Mouse (Mus musculus): Measurements from ENCODE around the gene Dchs1.

The Dchs1 gene

GRCm38 (mm10) chr7:105787285-105788140 is at the start of gene Dchs1:
TSS of gene Dchs1 (minus strand) at chr7:105787654.
- in situ Hi-C loops (cut with MboI, MseI): no loop called here

- in situ Hi-C loops (cut with MboI, MseI): no loop called here
These were observed 36.8 kb upstream of the Dchs1 start for GRCm38 (mm10) chr7:105824281-105824680.

GRCm38 (mm10) chr7:105818483-105818882 is 31.0 kb upstream of the Dchs1 start:
- in situ Hi-C loops (cut with MboI, MseI): loop anchor here (5.0 to 10.0 kb wide), 2 partner anchors 136 to 139 kb away; partner anchors contain the start of gene Gm4070 (in 1 of the 2)

GRCm38 (mm10) chr7:105816736-105817135 is 29.3 kb upstream of the Dchs1 start:
- in situ Hi-C loops (cut with MboI, MseI): loop anchor here (5.0 to 10.0 kb wide), 2 partner anchors 138 to 141 kb away; partner anchors contain the start of gene Gm4070 (in 1 of the 2)

DNA sequence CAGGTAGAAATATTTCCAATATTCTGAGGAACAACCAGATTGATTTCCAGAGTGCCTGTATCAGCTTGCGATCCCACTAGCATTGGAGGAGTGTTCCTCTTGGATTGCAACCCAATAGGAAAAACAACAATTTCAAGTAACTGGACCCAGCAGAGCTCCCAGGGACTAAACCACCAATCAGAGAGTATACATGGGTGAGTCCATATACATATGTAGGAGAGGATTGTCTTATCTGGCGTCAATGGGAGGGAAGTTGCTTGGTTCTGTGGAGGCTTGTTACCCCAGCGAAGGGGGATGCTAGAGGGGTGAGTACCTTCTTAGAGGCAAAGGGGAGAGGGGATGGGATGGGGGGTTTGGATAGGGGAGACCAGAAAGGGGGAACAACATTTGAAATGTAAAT is 25.9 kb upstream of the Dchs1 start:
- in situ Hi-C loops (cut with MboI, MseI): loop anchor here in 1 of 2 experiments (10.0 kb wide), 1 partner anchor 141 kb away; the partner anchor contains the start of gene Gm4070

DNA sequence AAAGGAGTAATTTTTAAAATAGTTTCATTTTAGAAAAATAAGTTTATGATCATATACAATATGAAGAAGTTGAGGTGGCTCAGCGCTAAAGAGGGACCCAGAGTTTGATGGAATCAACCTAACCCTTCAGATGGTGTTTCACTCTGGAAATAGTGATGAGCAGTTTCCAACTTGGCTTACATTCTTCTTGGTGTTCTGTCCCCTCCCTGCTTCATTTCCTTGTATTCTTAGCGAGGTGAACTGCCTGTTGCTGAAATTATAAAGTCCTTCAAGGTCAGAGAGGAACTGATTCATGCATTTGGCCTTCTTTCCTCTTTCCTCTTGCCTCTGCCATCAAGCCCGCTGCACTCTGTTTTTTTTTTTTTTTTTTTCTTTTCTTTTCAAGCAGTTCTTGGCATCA is 25.1 kb upstream of the Dchs1 start:
- in situ Hi-C loops (cut with MboI, MseI): loop anchor here in 1 of 2 experiments (10.0 kb wide), 1 partner anchor 142 kb away; the partner anchor contains the start of gene Gm4070

DNA sequence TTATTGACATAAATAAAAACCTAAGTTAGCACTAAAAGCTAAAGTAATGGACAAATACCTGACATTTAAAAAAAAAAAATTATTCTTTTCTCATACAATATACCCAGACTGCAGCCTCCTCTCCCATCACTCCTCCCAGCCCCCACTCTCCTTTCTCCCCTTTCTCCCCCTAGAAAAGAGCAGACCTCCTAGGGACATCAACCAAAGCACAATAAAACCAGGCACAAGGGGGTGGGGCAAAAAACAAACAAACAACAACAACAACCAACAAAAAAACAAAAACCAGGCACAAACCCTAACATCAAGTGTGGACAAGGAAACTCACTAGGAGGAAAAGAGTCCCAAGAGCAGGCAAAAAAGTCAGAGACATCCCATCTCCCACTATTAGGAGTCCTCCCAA is 24.1 kb upstream of the Dchs1 start:
- in situ Hi-C loops (cut with MboI, MseI): loop anchor here in 1 of 2 experiments (10.0 kb wide), 1 partner anchor 143 kb away; the partner anchor contains the start of gene Gm4070

GRCm38 (mm10) chr7:105810877-105811489 is 23.5 kb upstream of the Dchs1 start, which contains the start of gene Mrpl17:
TSS of gene Mrpl17 (minus strand) at chr7:105811099.
- in situ Hi-C loops (cut with MboI, MseI): loop anchor here in 1 of 2 experiments (10.0 kb wide), 1 partner anchor 144 kb away; the partner anchor contains the start of gene Gm4070

DNA sequence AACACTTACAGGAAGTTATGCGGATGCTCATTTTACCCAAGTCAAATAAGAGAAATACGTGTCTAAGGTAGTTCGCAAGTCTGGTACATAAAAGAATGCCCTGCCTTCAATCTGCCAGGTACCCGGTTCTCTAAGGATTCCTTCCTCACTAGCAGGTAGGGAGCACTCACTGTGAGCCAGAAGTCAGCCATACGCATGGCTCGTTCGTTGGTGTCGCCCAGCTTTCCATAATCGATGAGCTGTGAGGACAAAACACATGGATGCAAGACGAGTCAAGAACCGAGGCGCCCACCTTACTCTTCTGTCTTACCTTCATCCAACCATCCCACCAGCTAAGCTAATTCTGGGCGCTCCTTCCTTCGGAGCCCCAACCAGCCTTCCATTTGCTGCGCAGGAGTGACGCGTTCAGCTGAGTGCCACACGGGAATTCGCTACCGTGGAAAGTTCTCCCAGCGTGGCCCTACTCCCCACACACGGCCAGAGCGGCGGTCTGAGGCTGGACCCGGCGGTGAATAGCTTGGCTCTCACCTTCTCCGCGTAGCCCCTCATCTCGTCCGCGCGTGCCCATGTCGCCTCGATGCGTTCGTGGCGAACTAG is 22.9 kb upstream of the Dchs1 start:
- in situ Hi-C loops (cut with MboI, MseI): loop anchor here in 1 of 2 experiments (10.0 kb wide), 1 partner anchor 144 kb away; the partner anchor contains the start of gene Gm4070

DNA sequence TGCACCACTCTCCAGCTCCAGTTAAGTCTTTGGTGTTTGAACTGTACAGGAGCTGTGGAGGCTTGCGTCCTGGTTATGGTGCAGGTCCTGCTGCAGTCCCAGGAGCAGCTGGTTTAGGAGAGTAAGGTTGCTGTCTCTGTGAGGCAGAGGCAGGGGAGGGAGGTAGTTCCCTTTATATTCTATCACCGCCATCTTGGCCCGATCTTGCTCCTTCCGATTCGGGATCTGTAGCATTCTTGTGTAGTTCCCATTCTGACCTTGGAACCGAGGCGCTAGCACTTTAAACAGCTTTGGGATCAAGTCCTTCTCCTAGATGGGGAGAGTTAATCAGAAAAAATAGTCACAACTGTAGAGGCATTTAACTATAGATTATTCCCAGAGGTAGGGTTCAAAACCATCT is 22.4 kb upstream of the Dchs1 start:
- in situ Hi-C loops (cut with MboI, MseI): loop anchor here (5.0 to 10.0 kb wide), 4 partner anchors 58 to 168 kb away; partner anchors contain the start of genes Arfip2 (in 1 of the 2), Gm4070 (in 1 of the 2), Gm45799 (in 1 of the 2) and Ilk (in 1 of the 2)

DNA sequence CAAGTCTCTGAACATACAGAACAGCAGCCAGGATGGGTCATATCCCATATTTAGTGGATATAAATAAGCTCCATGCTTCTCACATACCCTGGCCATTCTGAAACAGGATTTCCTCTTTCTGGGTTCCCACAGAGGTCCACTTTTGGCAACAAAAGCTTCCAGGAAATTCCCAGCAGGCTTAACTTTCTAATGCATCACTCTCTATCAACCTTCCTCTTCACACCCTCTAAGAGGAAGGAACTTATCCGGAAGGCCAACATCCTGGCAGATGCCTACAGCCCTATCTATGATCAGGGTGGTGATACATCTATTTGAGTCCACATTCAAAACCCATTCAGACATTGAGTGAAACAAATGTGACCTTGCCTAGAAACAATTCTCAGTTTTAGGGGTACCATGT is 20.9 kb upstream of the Dchs1 start:
- in situ Hi-C loops (cut with MboI, MseI): loop anchor here (5.0 kb wide), 3 partner anchors 56 to 166 kb away; partner anchors contain the start of genes Arfip2 (in 1 of the 2), Gm45799 (in 1 of the 2), Ilk (in 1 of the 2) and Rrp8 (in 1 of the 2)

- in situ Hi-C loops (cut with MboI, MseI): loop anchor here (5.0 kb wide), 3 partner anchors 54 to 164 kb away; partner anchors contain the start of genes Arfip2 (in 1 of the 2), Gm45799 (in 1 of the 2), Ilk (in 1 of the 2) and Rrp8 (in 1 of the 2)
These were observed 19.3 kb upstream of the Dchs1 start for GRCm38 (mm10) chr7:105806716-105807115.

DNA sequence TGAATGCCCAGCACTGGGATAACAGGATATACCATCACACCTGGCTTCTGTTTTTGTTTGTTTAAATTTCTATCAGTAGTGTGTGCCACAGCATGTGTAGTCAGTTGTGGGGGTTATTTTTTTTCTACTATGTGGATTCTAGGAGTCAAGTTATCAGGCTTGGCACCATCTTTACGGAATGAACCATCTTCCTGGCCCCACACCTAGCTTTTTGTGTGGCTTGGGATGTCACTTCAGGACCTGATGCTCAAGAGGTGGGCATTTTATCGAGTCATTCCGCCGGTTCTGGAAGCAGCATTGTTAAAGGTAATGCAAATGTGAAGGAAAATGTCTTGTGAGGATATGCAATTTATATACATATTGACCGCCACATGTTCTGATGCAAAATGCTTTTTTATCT is 18.7 kb upstream of the Dchs1 start:
- in situ Hi-C loops (cut with MboI, MseI): loop anchor here (5.0 kb wide), 3 partner anchors 54 to 164 kb away; partner anchors contain the start of genes Arfip2 (in 1 of the 2), Gm45799 (in 1 of the 2), Ilk (in 1 of the 2) and Rrp8 (in 1 of the 2)

- in situ Hi-C loops (cut with MboI, MseI): no loop called here
These were observed 16.0 kb upstream of the Dchs1 start for GRCm38 (mm10) chr7:105803428-105803827.

DNA sequence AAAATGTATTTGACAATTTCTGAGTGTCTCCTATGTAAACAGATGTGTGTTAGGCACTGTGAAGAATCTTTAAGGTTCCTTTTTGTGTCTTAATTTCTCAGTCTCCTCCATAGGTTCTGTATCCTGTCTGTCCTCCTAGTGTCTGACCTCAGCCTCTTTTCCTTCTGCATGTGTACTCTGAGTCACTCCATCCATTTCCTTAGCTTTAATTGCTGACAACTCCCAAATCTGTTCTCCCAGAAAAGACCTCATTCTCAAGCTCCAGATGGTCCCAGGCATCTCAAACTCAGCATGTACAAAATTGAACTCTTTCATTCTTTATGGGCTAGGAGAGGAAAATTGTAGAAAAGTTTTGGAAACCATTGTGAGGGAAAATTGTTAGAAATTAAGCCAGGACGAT is 15.3 kb upstream of the Dchs1 start:
- in situ Hi-C loops (cut with MboI, MseI): no loop called here

DNA sequence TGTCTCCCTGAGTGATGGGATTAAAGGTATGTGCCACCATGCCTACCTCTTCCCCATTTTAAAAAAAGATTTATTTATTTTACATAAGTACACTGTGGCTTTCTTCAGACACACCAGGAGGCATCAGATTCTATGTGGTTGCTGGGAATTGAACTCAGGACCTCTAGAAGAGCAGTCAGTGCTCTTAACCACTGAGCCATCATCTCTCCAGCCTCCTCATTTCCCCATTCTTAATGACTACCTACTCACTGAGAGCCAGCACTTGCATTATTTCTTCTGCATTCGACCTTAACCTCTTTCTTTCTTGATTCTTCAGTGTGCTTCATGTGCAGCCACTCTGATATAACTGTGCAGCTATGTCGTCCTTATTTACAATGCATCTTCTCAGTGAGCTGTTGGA is 14.9 kb upstream of the Dchs1 start:
- in situ Hi-C loops (cut with MboI, MseI): no loop called here

GRCm38 (mm10) chr7:105796972-105797371 is 9.5 kb upstream of the Dchs1 start:
- in situ Hi-C loops (cut with MboI, MseI): no loop called here

- in situ Hi-C loops (cut with MboI, MseI): no loop called here
These were observed 8.4 kb upstream of the Dchs1 start for GRCm38 (mm10) chr7:105795759-105796366.

GRCm38 (mm10) chr7:105793701-105794100 is 6.2 kb upstream of the Dchs1 start:
- in situ Hi-C loops (cut with MboI, MseI): no loop called here

GRCm38 (mm10) chr7:105791147-105791546 is 3.7 kb upstream of the Dchs1 start:
- in situ Hi-C loops (cut with MboI, MseI): no loop called here
